Mouse (Mus musculus) bone marrow, adult 2 months (tissue): ENCODE measurements at regions not wholly inside any gene's neighbourhood (a gene's known extent, or its start where the extent isn't known, plus 50 kb on each side); places are given as distances from the start of the nearest gene placed in this dataset.

Source experiments
- CTCF ChIP-seq: fragments of 200-500 bp; IDR thresholded peaks from 2 replicates; pipeline ENCODE4 v1.5.1; 2011; ENCODE audit warnings: low read length, control low read depth; ENCODE audit not compliant: control insufficient read depth, insufficient read depth
- POLR2A ChIP-seq: fragments of 200-500 bp; IDR thresholded peaks from 2 replicates; pipeline ENCODE4 v1.6.1; 2011; ENCODE audit warnings: low read depth, mild to moderate bottlenecking, control low read depth, low read length, borderline replicate concordance; ENCODE audit not compliant: control insufficient read depth

DNA sequence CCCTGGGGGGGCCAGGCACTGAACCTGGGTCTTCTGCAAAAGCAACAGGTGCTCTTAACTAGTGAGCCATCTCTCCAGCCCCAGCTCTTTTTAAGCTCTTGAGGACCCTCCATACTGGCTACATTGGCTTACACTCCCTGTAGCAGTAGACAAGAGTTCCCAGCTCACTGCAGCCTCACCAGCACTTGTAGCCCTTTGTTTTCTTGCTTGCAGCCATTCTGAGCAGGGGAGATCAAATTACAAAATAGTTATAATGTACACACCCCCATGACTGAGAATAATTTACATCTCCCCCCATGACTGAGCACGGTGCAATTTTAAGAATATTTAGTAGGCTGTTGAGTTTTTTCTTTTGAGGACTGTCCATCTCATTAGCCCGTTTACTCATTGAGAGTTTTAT, 165.8 kb upstream of the Prep start:
- no peak for TF ChIP-seq CTCF
- no peak for TF ChIP-seq POLR2A
